Mouse (Mus musculus) thymus, adult 2 months (tissue): Measurements from ENCODE around the gene Ankzf1. TPM values are rescaled to one million over a fixed set of nuclear protein-coding genes. Genes with fewer than 3 reads are reported as not detected.
A peak's percentile ranks its signal among the peaks of the same experiment; 100 is the strongest.

Experiments used
- DNase-seq: peaks from one replicate; pipeline ENCODE4 v3.0.0; 2021
- H3K27ac ChIP-seq: fragments of 200-500 bp; 2 replicates; pipeline ENCODE4 v1.5.1; 2012; ENCODE audit warnings: low read length, control low read depth; ENCODE audit not compliant: control insufficient read depth, insufficient read depth
- H3K27me3 ChIP-seq: fragments of 200-500 bp; 2 replicates; pipeline ENCODE4 v1.6.1; 2012; ENCODE audit warnings: mild to moderate bottlenecking, low read length, moderate library complexity, mixed read lengths; ENCODE audit not compliant: control insufficient read depth, insufficient read depth
- H3K36me3 ChIP-seq: fragments of 200-500 bp; 2 replicates; pipeline ENCODE4 v1.6.1; 2012; ENCODE audit warnings: mild to moderate bottlenecking, low read length, moderate library complexity; ENCODE audit not compliant: control insufficient read depth, insufficient read depth
- H3K4me1 ChIP-seq: fragments of 200-500 bp; replicated peaks from 2 replicates; pipeline ENCODE4 v1.6.1; 2012; ENCODE audit warnings: low read length; ENCODE audit not compliant: control insufficient read depth, insufficient read depth
- H3K4me3 ChIP-seq: fragments of 200-500 bp; 2 replicates; pipeline ENCODE4 v1.5.1; 2012; ENCODE audit warnings: mild to moderate bottlenecking, low read length, control low read depth, moderate library complexity; ENCODE audit not compliant: control insufficient read depth, insufficient read depth
- CTCF ChIP-seq: fragments of 200-500 bp; IDR thresholded peaks from 2 replicates; pipeline ENCODE4 v1.5.1; 2012; ENCODE audit warnings: mild to moderate bottlenecking, control low read depth, low read length, moderate library complexity, borderline replicate concordance; ENCODE audit not compliant: control insufficient read depth, poor library complexity, insufficient read depth; ENCODE audit errors: extremely low read depth
- POLR2A ChIP-seq: fragments of 200-500 bp; IDR thresholded peaks from 2 replicates; pipeline ENCODE4 v1.6.1; 2012; ENCODE audit warnings: mild to moderate bottlenecking, low read length, control low read depth, moderate library complexity; ENCODE audit not compliant: control insufficient read depth, poor library complexity, insufficient read depth; ENCODE audit errors: extremely low read depth
- WGBS: fragments of 180-500 bp; shearing (Covaris S2); methylation state at CpG from one replicate; pipeline ENCODE4 v1.1.7; 2018; 5-methylcytosine and 5-hydroxymethylcytosine counted together
- polyA plus RNA-seq: library from polyadenylated mRNA; depleted of rRNA; stranded (reverse); fragments of >200 nt; gene quantifications from 2 replicates; pipeline ENCODE4 v1.2.3, GENCODE M21; 2012

Gene Ankzf1
- polyA plus RNA-seq, 1 experiment, result 24.0 TPM

- TF ChIP-seq CTCF (no peak), POLR2A (no peak)
- Histone ChIP-seq H3K27me3 (no peaks in the 10 kb centered on the region), H3K4me3 (no peak overlapping the region), H3K27ac (peak overlapping the region; percentile 75), H3K36me3 (no peaks in the 10 kb centered on the region), H3K4me1 (peaks cover 36% of the 10 kb centered on the region)
- peak; percentile 43 for DNase-seq
- WGBS, result 3% methylated on average over 6 of the region's 6 CpGs
These were observed 31.6 kb downstream of the Ankzf1 start for GRCm38 (mm10) chr1:75223532-75223931.

- no peak for TF ChIP-seq POLR2A
- TF ChIP-seq CTCF, result no peak
- WGBS, result 7% methylated on average over 3 of the region's 3 CpGs
- Histone ChIP-seq H3K27me3 (no peaks in the 10 kb centered on the region), H3K4me3 (no peak overlapping the region), H3K27ac (no peak overlapping the region; the same call in 1 of the 2 replicates), H3K4me1 (peaks cover 30% of the 10 kb centered on the region), H3K36me3 (no peaks in the 10 kb centered on the region)
- DNase-seq, result no peak
These were observed 33.5 kb downstream of the Ankzf1 start for GRCm38 (mm10) chr1:75225473-75225872.

- no peak overlapping the region for H3K4me3 ChIP-seq
- DNase-seq, result no peak
- 49% methylated on average over 2 of the region's 2 CpGs for WGBS
- H3K36me3 ChIP-seq, result no peaks in the 10 kb centered on the region
- peaks cover 30% of the 10 kb centered on the region for H3K4me1 ChIP-seq
- TF ChIP-seq POLR2A (no peak), CTCF (no peak)
- H3K27ac ChIP-seq, result no peak overlapping the region; the same call in 1 of the 2 replicates
- no peaks in the 10 kb centered on the region for H3K27me3 ChIP-seq
These were observed 34.2 kb downstream of the Ankzf1 start for GRCm38 (mm10) chr1:75226138-75226537.

- DNase-seq, result no peak
- Histone ChIP-seq H3K36me3 (no peaks in the 10 kb centered on the region), H3K4me1 (peaks cover 21% of the 10 kb centered on the region), H3K4me3 (no peak overlapping the region), H3K27ac (no peak overlapping the region), H3K27me3 (no peaks in the 10 kb centered on the region)
- 96% methylated on average over 1 of the region's 1 CpGs for WGBS
- TF ChIP-seq CTCF (no peak), POLR2A (no peak)
These were observed 35.7 kb downstream of the Ankzf1 start for GRCm38 (mm10) chr1:75227653-75228052.

- TF ChIP-seq POLR2A (no peak), CTCF (no peak)
These were observed 37.2 kb downstream of the Ankzf1 start for GRCm38 (mm10) chr1:75229158-75229557.

GRCm38 (mm10) chr1:75230335-75230994, 38.5 kb downstream of the Ankzf1 start:
- no peaks in the 10 kb centered on the region for H3K27me3 ChIP-seq
- H3K4me3 ChIP-seq, result no peak overlapping the region
- 69% methylated on average over 7 of the region's 7 CpGs for WGBS
- peaks cover 7% of the 10 kb centered on the region for H3K4me1 ChIP-seq
- DNase-seq, result no peak
- no peak overlapping the region for H3K27ac ChIP-seq
- no peaks in the 10 kb centered on the region for H3K36me3 ChIP-seq
- no peak for TF ChIP-seq CTCF
- no peak for TF ChIP-seq POLR2A

More at GRCm38 (mm10) chr1:75229158-75229557, 37.2 kb downstream of the Ankzf1 start:
- H3K4me3 ChIP-seq, result no peak overlapping the region
- no peaks in the 10 kb centered on the region for H3K36me3 ChIP-seq
- DNase-seq, result no peak
- no peaks in the 10 kb centered on the region for H3K27me3 ChIP-seq
- no peak overlapping the region for H3K27ac ChIP-seq
- WGBS, result 48% methylated on average over 4 of the region's 4 CpGs
- H3K4me1 ChIP-seq, result peaks cover 11% of the 10 kb centered on the region
